In the genomic region with DNA sequence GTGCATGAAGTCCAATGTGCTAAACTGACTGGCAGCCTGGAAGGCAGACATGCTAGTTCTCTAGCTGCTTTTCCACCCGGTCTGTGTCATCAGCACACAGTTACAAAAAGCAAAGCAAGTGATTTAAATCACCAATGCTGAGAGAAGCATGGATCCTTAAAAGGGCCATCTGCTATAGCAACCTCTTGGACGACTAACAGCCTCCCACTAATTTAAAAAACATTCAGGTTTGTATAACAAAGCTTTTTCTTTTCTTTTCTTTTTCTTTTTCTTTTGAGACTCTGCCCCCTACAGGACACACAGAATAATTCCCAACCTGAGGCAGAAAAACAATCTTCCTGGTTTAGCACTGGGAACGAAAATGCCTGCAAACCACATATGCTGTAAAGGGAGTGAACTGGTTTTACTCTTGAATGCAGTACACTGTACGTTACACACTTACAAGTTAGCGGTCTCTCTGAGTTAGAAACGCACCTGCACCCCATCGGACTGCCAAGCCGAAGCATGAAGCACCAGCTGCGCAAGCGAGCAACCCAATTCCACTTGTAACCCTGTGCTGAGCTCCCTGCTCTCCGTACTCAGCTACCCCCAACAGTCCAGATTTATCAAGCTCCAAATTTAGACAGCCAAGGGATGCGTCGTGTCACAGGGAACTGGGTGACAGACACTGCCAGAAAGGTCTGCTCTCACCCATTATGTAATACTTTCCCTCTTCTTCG, we compare ENCODE assay signal across 9 mouse cellular contexts. TPM values are rescaled to one million over a fixed set of nuclear protein-coding genes. Genes with fewer than 3 reads are reported as not detected.
DNase-seq lines count a peak whose midpoint lies in the region; ATAC-seq and TF ChIP-seq lines count a peak whose summit lies in the region.
"Had no signal": no experiment of that assay in that cellular context is flagged by ENCODE, and none has a peak within 500 bp of the region (broad histone marks: within the 10 kb centered on the region; RNA-seq: fewer than 3 reads in every experiment).

No protein-coding gene starts in this region.

- no peaks in the 10 kb centered on the region for H3K9me3 ChIP-seq in forebrain, postnatal 0 days (ENCODE audit: low read length)
- H3K9me3 ChIP-seq: embryonic facial prominence, embryonic 13.5 days had no signal

- peak; percentile 81 for ATAC-seq in forebrain, postnatal 0 days
- ATAC-seq in erythroid progenitor cell, adult 5-6 weeks (replicated peaks; ENCODE audit: low FRiP score, poor library complexity, severe bottlenecking), result no peak

- no peak overlapping the region for H3K9ac ChIP-seq in forebrain, postnatal 0 days
- H3K9ac ChIP-seq: embryonic facial prominence, embryonic 13.5 days had no signal

- peak; percentile 42 to 61 for DNase-seq in left cerebral cortex, adult 18-20 months (ENCODE audit: low spot score in 2 of 2)
- no peak for DNase-seq in left cerebral cortex, postnatal 10 days (ENCODE audit: extremely low spot score in 1 of 2, low spot score in 2 of 2)
- DNase-seq in forebrain, postnatal 0 days, result peak; percentile 73
- DNase-seq in hindlimb bud, embryonic 11.5 days (ENCODE audit: extremely low spot score, low read depth, low spot score), result peak; percentile 28
- peak; percentile 63 to 66 for DNase-seq in left cerebral cortex, postnatal 36 days (ENCODE audit: low spot score in 2 of 2)
- DNase-seq in retina, adult 2 months (ENCODE audit: low read depth, low spot score), result peak; percentile 39

- TF ChIP-seq POLR2A in bone marrow macrophage, adult 2 months (IDR thresholded peaks at IDR 0.05; ENCODE audit: borderline replicate concordance, low read depth, low read length), result no peak

- intact Hi-C loops in left cerebral cortex, postnatal 10 days (cut with DNase I), result loop anchor here (5.0 kb wide), 2 partner anchors 182 to 202 kb away; partner anchors contain the start of gene Fzd5
- intact Hi-C loops in left cerebral cortex, postnatal 36 days (cut with DNase I), result loop anchor here (2.0 to 5.0 kb wide), 5 partner anchors 38 to 297 kb away; partner anchors contain the start of genes Fzd5 and Plekhm3

- no peaks in the 10 kb centered on the region; the same call in 1 of the 2 replicates for H3K27me3 ChIP-seq in forebrain, postnatal 0 days (ENCODE audit: insufficient read depth, low read length)
- H3K27me3 ChIP-seq: embryonic facial prominence, embryonic 13.5 days had no signal

- 32% methylated on average over 14 of the region's 14 CpGs for WGBS in forebrain, postnatal 0 days

- H3K4me2 ChIP-seq in forebrain, postnatal 0 days (ENCODE audit: low read depth), result no peak overlapping the region
- H3K4me2 ChIP-seq: embryonic facial prominence, embryonic 13.5 days had no signal

- peaks cover 6% of the 10 kb centered on the region for H3K36me3 ChIP-seq in forebrain, postnatal 0 days (ENCODE audit: insufficient read depth)

- TF ChIP-seq CTCF in bone marrow macrophage, adult 2 months (IDR thresholded peaks at IDR 0.05; ENCODE audit: low read depth, low read length), result no peak
- peak; percentile 66 for TF ChIP-seq CTCF in forebrain, postnatal 0 days (IDR thresholded peaks at IDR 0.05; ENCODE audit: low read depth)

- peak overlapping the region; percentile 47 for H3K4me3 ChIP-seq in bone marrow macrophage, adult 2 months (ENCODE audit: insufficient read depth, low read length)
- H3K4me3 ChIP-seq in forebrain, postnatal 0 days (ENCODE audit: low read depth, low read length), result no peak overlapping the region
- H3K4me3 ChIP-seq: embryonic facial prominence, embryonic 13.5 days had no signal

- peak overlapping the region; percentile 68 for H3K27ac ChIP-seq in bone marrow macrophage, adult 2 months (ENCODE audit: insufficient read depth, low read depth, low read length)
- H3K27ac ChIP-seq in forebrain, postnatal 0 days (ENCODE audit: low read depth, low read length), result no peak overlapping the region
- H3K27ac ChIP-seq: embryonic facial prominence, embryonic 13.5 days had no signal

- H3K4me1 ChIP-seq in bone marrow macrophage, adult 2 months (ENCODE audit: control insufficient read depth, insufficient read depth, low read length), result peaks cover 43% of the 10 kb centered on the region
- H3K4me1 ChIP-seq in forebrain, postnatal 0 days (ENCODE audit: insufficient read depth), result no peaks in the 10 kb centered on the region

RNA-seq across cellular contexts. Expression of gene Plekhm3, which starts 37.7 kb away (rescaled TPM):
- 10 to 100 TPM; 40.0 to 40.9 TPM for total RNA-seq in left cerebral cortex, adult 18-20 months (2021)
- total RNA-seq in left cerebral cortex, postnatal 10 days (2021), result 10 to 100 TPM; 27.1 to 32.2 TPM
- polyA plus RNA-seq in bone marrow macrophage, adult 2 months (2012; ENCODE audit: insufficient read depth, insufficient read length, missing spikeins), result 24.1 and 24.9 TPM in 2 replicates
- 9.9 and 13.2 TPM in 2 replicates for total RNA-seq in forebrain, postnatal 0 days (2014; rRNA removed)
- polyA plus RNA-seq in forebrain, postnatal 0 days (2015; fragmentation: Nextera tagmentation; extraction: Ambion mirVana), result 2.5 and 5.3 TPM in 2 replicates
- 10 to 100 TPM; 34.6 to 40.4 TPM for total RNA-seq in left cerebral cortex, postnatal 36 days (2021)
- 4.6 and 11.5 TPM in 2 replicates for total RNA-seq in erythroid progenitor cell, adult 5-6 weeks (2015; ENCODE audit: low replicate concordance)
- total RNA-seq in erythroid progenitor cell, adult 5-6 weeks (2017; ENCODE audit: low replicate concordance), result 3.9 and 5.5 TPM in 2 replicates

Comparison
In these comparisons a context has a peak if more than half of its experiments do, and no peak if none do; other contexts are left out.
1. DNase-seq: peak in left cerebral cortex, adult 18-20 months (2 of 2), forebrain, postnatal 0 days (single experiment), hindlimb bud, embryonic 11.5 days (single experiment), left cerebral cortex, postnatal 36 days (2 of 2) and retina, adult 2 months (single experiment); none in left cerebral cortex, postnatal 10 days (0 of 2).